Mouse (Mus musculus) ES-Bruce4 (cell line): ENCODE data around the gene Olfr44. TPM values are rescaled to one million over a fixed set of nuclear protein-coding genes. Genes with fewer than 3 reads are reported as not detected.

Experiments used
- H3K27ac ChIP-seq: 2 replicates; pipeline ENCODE4 v1.5.1; 2012; ENCODE audit warnings: low read length, inconsistent platforms; ENCODE audit not compliant: insufficient read depth
- H3K27me3 ChIP-seq: 2 replicates; pipeline ENCODE4 v1.6.1; 2012; ENCODE audit warnings: mild to moderate bottlenecking, low read length, inconsistent platforms; ENCODE audit not compliant: control insufficient read depth, poor library complexity, insufficient read depth, severe bottlenecking
- H3K36me3 ChIP-seq: 2 replicates; pipeline ENCODE4 v1.6.1; 2012; ENCODE audit warnings: inconsistent platforms, mild to moderate bottlenecking, low read length, moderate library complexity; ENCODE audit not compliant: control insufficient read depth, poor library complexity, insufficient read depth, severe bottlenecking
- H3K4me1 ChIP-seq: one replicate; pipeline ENCODE4 v1.8.1; 2011; ENCODE audit warnings: low read length; ENCODE audit not compliant: control insufficient read depth, insufficient read depth
- H3K4me3 ChIP-seq: 2 replicates; pipeline ENCODE4 v1.5.1; 2011; ENCODE audit warnings: low read depth, mild to moderate bottlenecking, low read length
- H3K9ac ChIP-seq: 2 replicates; pipeline ENCODE4 v1.6.1; 2012; ENCODE audit warnings: low read depth, mild to moderate bottlenecking, inconsistent platforms; ENCODE audit not compliant: poor library complexity, severe bottlenecking
- H3K9me3 ChIP-seq: replicated peaks from 2 replicates; pipeline ENCODE4 v1.6.1; 2012; ENCODE audit warnings: mild to moderate bottlenecking, low read length, inconsistent platforms; ENCODE audit not compliant: control insufficient read depth, poor library complexity, insufficient read depth, severe bottlenecking
- CTCF ChIP-seq: IDR thresholded peaks from one replicate; pipeline ENCODE4 v1.8.1; 2011; ENCODE audit warnings: low read depth, low read length
- EP300 ChIP-seq: IDR thresholded peaks from 2 replicates; pipeline ENCODE4 v1.6.1; 2011; ENCODE audit warnings: low read depth, low read length; ENCODE audit not compliant: insufficient read depth
- POLR2A ChIP-seq: IDR thresholded peaks from one replicate; pipeline ENCODE4 v1.8.1; 2011; ENCODE audit warnings: low read length; ENCODE audit not compliant: insufficient read depth
- polyA plus RNA-seq: library from polyadenylated mRNA; stranded (reverse); fragments of >200 nt; gene quantifications from 2 replicates; pipeline ENCODE4 v1.2.4, GENCODE M21; 2011; ENCODE audit warnings: low read depth; ENCODE audit not compliant: missing spikeins, insufficient read depth, insufficient read length

The Olfr44 gene
- polyA plus RNA-seq, 1 experiment, result not detected

- Histone ChIP-seq H3K4me1 (no peaks in the 10 kb centered on the region), H3K36me3 (no peaks in the 10 kb centered on the region), H3K9ac (no peak within 1 kb of the TSS), H3K27ac (no peak within 1 kb of the TSS), H3K27me3 (no peaks in the 10 kb centered on the region), H3K9me3 (no peaks in the 10 kb centered on the region), H3K4me3 (no peak within 1 kb of the TSS)
- no peak for TF ChIP-seq CTCF
Observed at GRCm38 (mm10) chr9:39471844-39472243, 22.0 kb downstream of the Olfr44 start, which contains the start of gene Olfr955. Olfr955 (minus strand) TSS chr9:39471944.

- H3K27me3 ChIP-seq, result no peaks in the 10 kb centered on the region
Observed at GRCm38 (mm10) chr9:39456401-39456800, 37.4 kb downstream of the Olfr44 start, which contains the start of gene Olfr954. Olfr954 (plus strand) TSS chr9:39456701.

More at GRCm38 (mm10) chr9:39456401-39456800, 37.4 kb downstream of the Olfr44 start, which contains the start of gene Olfr954:
- H3K9me3 ChIP-seq, result no peaks in the 10 kb centered on the region
- no peaks in the 10 kb centered on the region for H3K36me3 ChIP-seq
- H3K4me1 ChIP-seq, result no peaks in the 10 kb centered on the region
- TF ChIP-seq EP300 (no peak), CTCF (no peak), POLR2A (no peak)
- H3K27ac ChIP-seq, result no peak within 1 kb of the TSS
- H3K4me3 ChIP-seq, result no peak within 1 kb of the TSS
- H3K9ac ChIP-seq, result no peak within 1 kb of the TSS

Other genes with a start within 250 kb of the Olfr44 start
- not detected in 2 replicates for gene Olfr1537, start 244.0 kb downstream of the Olfr44 start, polyA plus RNA-seq
- gene Olfr945, start 217.2 kb downstream of the Olfr44 start, polyA plus RNA-seq, result not detected in 2 replicates
- gene Olfr948, start 167.9 kb downstream of the Olfr44 start, polyA plus RNA-seq, result not detected in 2 replicates
- gene Olfr951, start 106.6 kb downstream of the Olfr44 start, polyA plus RNA-seq, result not detected in 2 replicates
- not detected in 2 replicates for gene Olfr952, start 66.8 kb downstream of the Olfr44 start, polyA plus RNA-seq
- not detected in 2 replicates for gene Olfr954, start 37.3 kb downstream of the Olfr44 start, polyA plus RNA-seq
- gene Olfr955, start 22.1 kb downstream of the Olfr44 start, polyA plus RNA-seq, result not detected in 2 replicates
- gene Olfr957, start 21.8 kb upstream of the Olfr44 start, polyA plus RNA-seq, result not detected in 2 replicates
- gene Olfr958, start 60.1 kb upstream of the Olfr44 start, polyA plus RNA-seq, result not detected in 2 replicates
- not detected in 2 replicates for gene Olfr959, start 81.6 kb upstream of the Olfr44 start, polyA plus RNA-seq
- 1.5 and 2.0 TPM in 2 replicates for gene AW551984, start 110.4 kb upstream of the Olfr44 start, polyA plus RNA-seq
- not detected in 2 replicates for gene Olfr148, start 116.7 kb upstream of the Olfr44 start, polyA plus RNA-seq
- not detected in 2 replicates for gene Olfr960, start 127.4 kb upstream of the Olfr44 start, polyA plus RNA-seq
- not detected in 2 replicates for gene Olfr961, start 151.1 kb upstream of the Olfr44 start, polyA plus RNA-seq
- not detected in 2 replicates for gene Olfr963, start 173.2 kb upstream of the Olfr44 start, polyA plus RNA-seq
- gene Olfr149, start 213.1 kb upstream of the Olfr44 start, polyA plus RNA-seq, result not detected in 2 replicates
- gene Olfr965, start 217.4 kb upstream of the Olfr44 start, polyA plus RNA-seq, result not detected in 2 replicates
- not detected in 2 replicates for gene Olfr150, start 237.0 kb upstream of the Olfr44 start, polyA plus RNA-seq